Mouse (Mus musculus) layer of hippocampus, adult 2 months (tissue): ENCODE measurements around the gene Lyl1. TPM values are rescaled to one million over a fixed set of nuclear protein-coding genes. Genes with fewer than 3 reads are reported as not detected.
A peak's percentile ranks its signal among the peaks of the same experiment; 100 is the strongest.

Experiments used
- DNase-seq, 2 experiments: peaks; one replicate each; pipeline ENCODE4 v3.0.0; 2022; ENCODE audit warnings: low spot score in 2 of 2
- H3K27ac ChIP-seq: fragments of 200-600 bp; 2 replicates; pipeline ENCODE4 v1.8.1; 2022
- H3K4me3 ChIP-seq: fragments of 200-600 bp; 2 replicates; pipeline ENCODE4 v1.8.1; 2022; ENCODE audit warnings: mild to moderate bottlenecking
- CTCF ChIP-seq: fragments of 200-600 bp; conservative IDR thresholded peaks from 2 replicates; pipeline ENCODE4 v1.8.1; 2022; ENCODE audit warnings: antibody characterized with exemption, mild to moderate bottlenecking, moderate library complexity
- total RNA-seq, 2 experiments: library from RNA; stranded (reverse); gene quantifications; 2 replicates each; pipeline ENCODE4 v1.2.3; 2021

Gene Lyl1
- total RNA-seq, 2 experiments from 2014 or later = 2.3 to 2.6 TPM

- no peak overlapping the region for H3K4me3 ChIP-seq
- peak in 1 of 2 experiments; percentile 65 for DNase-seq
- peak; percentile 92 for TF ChIP-seq CTCF
- H3K27ac ChIP-seq = peak overlapping the region; percentile 73
These were observed 1.4 kb upstream of the Lyl1 start for GRCm38 (mm10) chr8:84699861-84700322.

GRCm38 (mm10) chr8:84700526-84700925 is 731 bp upstream of the Lyl1 start:
- TF ChIP-seq CTCF = no peak
- DNase-seq = no peak
- Histone ChIP-seq H3K4me3 (no peak overlapping the region), H3K27ac (peak overlapping the region; percentile 73)

GRCm38 (mm10) chr8:84702561-84702960 is 1.3 kb downstream of the Lyl1 start:
- Histone ChIP-seq H3K4me3 (peak overlapping the region; percentile 37), H3K27ac (peak overlapping the region; percentile 85)
- no peak for TF ChIP-seq CTCF
- DNase-seq = no peak

- no peak for TF ChIP-seq CTCF
- H3K27ac ChIP-seq = peak overlapping the region; percentile 85
- H3K4me3 ChIP-seq = no peak overlapping the region
- no peak for DNase-seq
These were observed 1.8 kb downstream of the Lyl1 start for GRCm38 (mm10) chr8:84702963-84703465.

GRCm38 (mm10) chr8:84703466-84704249 is 2.4 kb downstream of the Lyl1 start:
- peak overlapping the region; percentile 24; the same call in 1 of the 2 replicates for H3K4me3 ChIP-seq
- DNase-seq = no peak

GRCm38 (mm10) chr8:84704356-84704755 is 3.1 kb downstream of the Lyl1 start:
- peak overlapping the region; percentile 85 for H3K27ac ChIP-seq
- H3K4me3 ChIP-seq = peak overlapping the region; percentile 24; the same call in 1 of the 2 replicates
- peak; percentile 76 to 77 for DNase-seq
- TF ChIP-seq CTCF = peak; percentile 92

More at GRCm38 (mm10) chr8:84703466-84704249, 2.4 kb downstream of the Lyl1 start:
- no peak for TF ChIP-seq CTCF
- peak overlapping the region; percentile 85 for H3K27ac ChIP-seq

GRCm38 (mm10) chr8:84704867-84705831 is 3.9 kb downstream of the Lyl1 start:
- TF ChIP-seq CTCF = no peak
- no peak for DNase-seq
- Histone ChIP-seq H3K4me3 (peak overlapping the region; percentile 30), H3K27ac (peak overlapping the region; percentile 85)

GRCm38 (mm10) chr8:84705960-84706359 is 4.7 kb downstream of the Lyl1 start:
- peak overlapping the region; percentile 85 for H3K27ac ChIP-seq
- H3K4me3 ChIP-seq = peak overlapping the region; percentile 30
- no peak for DNase-seq
- TF ChIP-seq CTCF = no peak

- H3K27ac ChIP-seq = peak overlapping the region; percentile 85
- DNase-seq = no peak
- TF ChIP-seq CTCF = no peak
These were observed 5.5 kb downstream of the Lyl1 start for GRCm38 (mm10) chr8:84706610-84707266.

GRCm38 (mm10) chr8:84707267-84707883 is 6.1 kb downstream of the Lyl1 start:
- peak overlapping the region; percentile 31; the same call in 1 of the 2 replicates for H3K4me3 ChIP-seq
- peak overlapping the region; percentile 85 for H3K27ac ChIP-seq
- DNase-seq = no peak
- TF ChIP-seq CTCF = no peak

More at GRCm38 (mm10) chr8:84706610-84707266, 5.5 kb downstream of the Lyl1 start:
- peak overlapping the region; percentile 31 for H3K4me3 ChIP-seq

- no peak for TF ChIP-seq CTCF
- Histone ChIP-seq H3K4me3 (no peak overlapping the region; the same call in 1 of the 2 replicates), H3K27ac (peak overlapping the region; percentile 85)
- no peak for DNase-seq
These were observed 6.8 kb downstream of the Lyl1 start for GRCm38 (mm10) chr8:84708071-84708541.
